In genomic region chr3:96243921-96244572, GRCm38 (mm10) we compare ENCODE assay signal across 8 mouse cellular contexts. TPM values are rescaled to one million over a fixed set of nuclear protein-coding genes. Genes with fewer than 3 reads are reported as not detected.
DNase-seq lines count a peak whose midpoint lies in the region; ATAC-seq lines count a peak whose summit lies in the region.

No protein-coding gene starts in this region.

- no peak for ATAC-seq in hindbrain, embryonic 11.5 days (ENCODE audit: low FRiP score)
- no peak for ATAC-seq in liver, embryonic 13.5 days (ENCODE audit: low read depth)

- intact Hi-C loops in heart, postnatal 25 days (cut with DNase I), result no loop called here

- H3K27ac ChIP-seq in hindbrain, embryonic 11.5 days (ENCODE audit: low read depth, low read length), result 0 out of 2 replicates have a peak overlapping the region, but pooled peaks have one; percentile 96
- peak overlapping the region; percentile 98 for H3K27ac ChIP-seq in liver, embryonic 13.5 days

- H3K27me3 ChIP-seq in hindbrain, embryonic 11.5 days (ENCODE audit: control insufficient read depth, insufficient read depth, low read length), result no peaks in the 10 kb centered on the region
- H3K27me3 ChIP-seq in liver, embryonic 13.5 days, result no peaks in the 10 kb centered on the region

- H3K9ac ChIP-seq in hindbrain, embryonic 11.5 days (ENCODE audit: low read depth, low read length), result peak overlapping the region; percentile 79; the same call in 1 of the 2 replicates
- H3K9ac ChIP-seq in liver, embryonic 13.5 days, result peak overlapping the region; percentile 91

- H3K4me1 ChIP-seq in hindbrain, embryonic 11.5 days (replicated peaks; ENCODE audit: control insufficient read depth, insufficient read depth, low read length), result peaks cover 4% of the 10 kb centered on the region; the same call in 1 of the 2 replicates
- H3K4me1 ChIP-seq in liver, embryonic 13.5 days (replicated peaks), result peaks cover 61% of the 10 kb centered on the region

- 82% methylated on average over 7 of the region's 7 CpGs for WGBS in hindbrain, embryonic 11.5 days
- WGBS in liver, embryonic 13.5 days (ENCODE audit: insufficient replicate concordance), result 63% methylated on average over 7 of the region's 7 CpGs

- no peaks in the 10 kb centered on the region for H3K36me3 ChIP-seq in hindbrain, embryonic 11.5 days (ENCODE audit: control insufficient read depth, insufficient read depth, low read length)
- H3K36me3 ChIP-seq in liver, embryonic 13.5 days, result no peaks in the 10 kb centered on the region

- peak; percentile 39 to 42 for DNase-seq in heart, adult 18-20 months
- no peak for DNase-seq in heart, postnatal 25 days (ENCODE audit: low spot score)
- DNase-seq in adipocyte (ENCODE audit: low spot score), result peak; percentile 43
- DNase-seq in hindbrain, embryonic 11.5 days (ENCODE audit: low spot score), result no peak
- no peak for DNase-seq in liver, embryonic 13.5 days
- no peak for DNase-seq in ovary, postnatal 14 days (ENCODE audit: low spot score)
- no peak for DNase-seq in natural killer cell, adult 2 months (ENCODE audit: low spot score in 2 of 2)
- no peak for DNase-seq in cerebellum, postnatal 25 days

- no peaks in the 10 kb centered on the region for H3K9me3 ChIP-seq in hindbrain, embryonic 11.5 days (ENCODE audit: control insufficient read depth, low read length)
- no peaks in the 10 kb centered on the region for H3K9me3 ChIP-seq in liver, embryonic 13.5 days (replicated peaks)

- H3K4me3 ChIP-seq in hindbrain, embryonic 11.5 days (ENCODE audit: low read depth, low read length), result peak overlapping the region; percentile 46; the same call in 1 of the 2 replicates
- peak overlapping the region; percentile 66 for H3K4me3 ChIP-seq in liver, embryonic 13.5 days (replicated peaks)

- peak overlapping the region; percentile 57; the same call in 1 of the 2 replicates for H3K4me2 ChIP-seq in hindbrain, embryonic 11.5 days (replicated peaks; ENCODE audit: low read depth, low read length)
- peak overlapping the region; percentile 77 for H3K4me2 ChIP-seq in liver, embryonic 13.5 days

RNA-seq across cellular contexts. Expression of gene Hist2h2aa1, which starts 1.2 kb away (rescaled TPM):
- total RNA-seq in heart, adult 18-20 months (2021), result 10 to 100 TPM in 1 of 2 experiments, 1 to 10 TPM in 1; 9.3 to 14.7 TPM
- 10 to 100 TPM in 1 of 2 experiments, 1 to 10 TPM in 1; 7.7 to 40.9 TPM for total RNA-seq in heart, postnatal 25 days (2021)
- 11.8 and 14.6 TPM in 2 replicates for polyA plus RNA-seq in hindbrain, embryonic 11.5 days (2014; fragmentation: Nextera tagmentation; extraction: Ambion mirVana)
- 26.9 and 40.6 TPM in 2 replicates for polyA plus RNA-seq in liver, embryonic 13.5 days (2015; fragmentation: Nextera tagmentation; extraction: Ambion mirVana)

RNA-seq across cellular contexts. Expression of gene Hist2h3c1, which starts 2.4 kb away (rescaled TPM):
- total RNA-seq in heart, adult 18-20 months (2021), result not detected
- not detected for total RNA-seq in heart, postnatal 25 days (2021)
- 0.64 and 0.90 TPM in 2 replicates for polyA plus RNA-seq in hindbrain, embryonic 11.5 days (2014; fragmentation: Nextera tagmentation; extraction: Ambion mirVana)
- 2.3 TPM in 2 replicates for polyA plus RNA-seq in liver, embryonic 13.5 days (2015; fragmentation: Nextera tagmentation; extraction: Ambion mirVana)

RNA-seq across cellular contexts. Expression of gene Hist2h2aa2, which starts 4.0 kb away (rescaled TPM):
- 100 to 1,000 TPM; 189 to 197 TPM for total RNA-seq in heart, adult 18-20 months (2021)
- 100 to 1,000 TPM; 232 to 233 TPM for total RNA-seq in heart, postnatal 25 days (2021)
- polyA plus RNA-seq in hindbrain, embryonic 11.5 days (2014; fragmentation: Nextera tagmentation; extraction: Ambion mirVana), result 61.8 and 63.0 TPM in 2 replicates
- polyA plus RNA-seq in liver, embryonic 13.5 days (2015; fragmentation: Nextera tagmentation; extraction: Ambion mirVana), result 53.6 and 86.4 TPM in 2 replicates

RNA-seq across cellular contexts. Expression of gene Hist2h3c2, which starts 5.1 kb away (rescaled TPM):
- 1 to 10 TPM; 4.0 to 9.0 TPM for total RNA-seq in heart, adult 18-20 months (2021)
- total RNA-seq in heart, postnatal 25 days (2021), result 10 to 100 TPM in 1 of 2 experiments, 1 to 10 TPM in 1; 9.3 to 10.4 TPM
- polyA plus RNA-seq in hindbrain, embryonic 11.5 days (2014; fragmentation: Nextera tagmentation; extraction: Ambion mirVana), result 8.4 and 10.0 TPM in 2 replicates
- polyA plus RNA-seq in liver, embryonic 13.5 days (2015; fragmentation: Nextera tagmentation; extraction: Ambion mirVana), result 9.8 and 20.7 TPM in 2 replicates

RNA-seq across cellular contexts. Expression of gene Hist2h4, which starts 19.1 kb away (rescaled TPM):
- total RNA-seq in heart, adult 18-20 months (2021), result 10 to 100 TPM; 12.0 to 13.7 TPM
- total RNA-seq in heart, postnatal 25 days (2021), result 10 to 100 TPM; 14.4 to 16.9 TPM
- polyA plus RNA-seq in hindbrain, embryonic 11.5 days (2014; fragmentation: Nextera tagmentation; extraction: Ambion mirVana), result 4.2 and 5.8 TPM in 2 replicates
- polyA plus RNA-seq in liver, embryonic 13.5 days (2015; fragmentation: Nextera tagmentation; extraction: Ambion mirVana), result 15.2 and 44.8 TPM in 2 replicates

Comparison
In these comparisons a context has a peak if more than half of its experiments do, and no peak if none do; other contexts are left out.
1. DNase-seq: peak in heart, adult 18-20 months (2 of 2) and adipocyte (single experiment); none in heart, postnatal 25 days (single experiment), hindbrain, embryonic 11.5 days (single experiment), liver, embryonic 13.5 days (single experiment), ovary, postnatal 14 days (single experiment), natural killer cell, adult 2 months (0 of 2) and cerebellum, postnatal 25 days (0 of 2).